Mouse (Mus musculus): ENCODE data around the gene 2010111I01Rik.

- no peak for TF ChIP-seq CHD2 (IDR thresholded peaks at IDR 0.05; ENCODE audit: low read length)
- TF ChIP-seq E2F4 (IDR thresholded peaks at IDR 0.05; ENCODE audit: insufficient replicate concordance, low read depth, low read length) = no peak
- no peak for TF ChIP-seq CTCF (conservative IDR thresholded peaks at IDR 0.05 in 1 of 2, IDR thresholded peaks at IDR 0.05 in 1 of 2; ENCODE audit: low read depth in 2 of 2, low read length in 2 of 2)
- TF ChIP-seq EP300 (IDR thresholded peaks at IDR 0.05; ENCODE audit: low read length) = no peak
- no peak for TF ChIP-seq MAFK (IDR thresholded peaks at IDR 0.05; ENCODE audit: insufficient replicate concordance, low read length)
- TF ChIP-seq MYC (IDR thresholded peaks at IDR 0.05; ENCODE audit: low read depth, low read length) = no peak
Measured at GRCm38 (mm10) chr13:63302381-63302780, 337.7 kb downstream of the 2010111I01Rik start.

Data from CH12.LX (cell line).